Mouse (Mus musculus): ENCODE results near the gene Snx29.

DNA sequence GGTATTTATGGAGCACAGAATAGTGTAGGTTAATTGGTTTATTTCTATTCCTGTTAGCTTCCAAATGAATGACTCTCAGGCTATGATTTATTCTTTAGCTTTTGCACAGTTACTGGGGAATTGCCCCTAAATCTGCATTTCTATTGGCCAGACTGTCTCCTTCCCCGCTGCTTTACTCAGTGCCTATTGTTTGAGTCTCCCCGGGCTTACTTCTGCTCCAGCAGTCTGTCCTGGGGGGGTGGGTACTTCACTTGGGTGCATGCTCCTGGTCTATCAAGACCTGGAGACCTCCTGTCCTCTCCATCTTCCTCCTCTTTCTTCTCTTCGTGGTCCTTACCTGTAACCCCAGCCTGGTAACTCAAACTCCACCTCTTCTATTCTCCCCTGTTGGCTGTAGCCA is 45.8 kb upstream of the Snx29 start:
- TF ChIP-seq POLR2A (IDR thresholded peaks at IDR 0.05; ENCODE audit: insufficient read depth, low read depth, low read length), result no peak
- TF ChIP-seq CTCF (IDR thresholded peaks at IDR 0.05), result no peak
- TF ChIP-seq EP300 (IDR thresholded peaks at IDR 0.05; ENCODE audit: insufficient read depth, low read depth, low read length), result no peak

Data from heart, adult 2 months (tissue).